In genomic region chr16:67989671-67990070, GRCm38 (mm10) we compare ENCODE assay signal across 29 mouse cellular contexts.
A peak's percentile ranks its signal among the peaks of the same experiment; 100 is the strongest.
DNase-seq lines count a peak whose midpoint lies in the region; ATAC-seq and TF ChIP-seq lines count a peak whose summit lies in the region.
"Had no signal": no experiment of that assay in that cellular context is flagged by ENCODE, and none has a peak within 500 bp of the region (broad histone marks: within the 10 kb centered on the region; RNA-seq: fewer than 3 reads in every experiment).

No protein-coding gene starts in this region.

- 88% methylated on average over 4 of the region's 4 CpGs for WGBS in stomach, postnatal 0 days
- 90% methylated on average over 4 of the region's 4 CpGs for WGBS in cerebellum, adult 2 months

- DNase-seq in 3134 (ENCODE audit: extremely low read depth, insufficient read length, low spot score) (peak; percentile 1), 3T3-L1 (ENCODE audit: low read depth, low spot score) (peak; percentile 13), MEL (ENCODE audit: low read depth, low spot score) (peak; percentile 19)
- no peak for DNase-seq in stomach, postnatal 0 days (ENCODE audit: low spot score)
- no peak for DNase-seq in cerebellum, adult 2 months
- no peak for DNase-seq in layer of hippocampus, postnatal 10 days (ENCODE audit: low spot score in 2 of 2)
- DNase-seq in layer of hippocampus, adult 8-10 months (ENCODE audit: low spot score in 2 of 2): no peak
- DNase-seq: adrenal gland, adult 8-10 months; adrenal gland, postnatal 14 days; adrenal gland, postnatal 36 days; B cell, adult 2 months; cerebellum, adult 11-12 months; cerebellum, adult 8-10 months; cerebellum, adult 9-11 months; cerebellum, postnatal 14 days; cerebellum, postnatal 36 days; embryo, embryonic 11 days had no signal

- H3K4me2 ChIP-seq in stomach, postnatal 0 days (replicated peaks; ENCODE audit: low read depth): no peak overlapping the region
- H3K4me2 ChIP-seq: embryonic facial prominence, embryonic 13.5 days; embryonic facial prominence, embryonic 15.5 days; forebrain, embryonic 12.5 days had no signal

- TF ChIP-seq CTCF in MEL (IDR thresholded peaks at IDR 0.05 in 2 of 3, conservative IDR thresholded peaks at IDR 0.05 in 1 of 3; ENCODE audit: control insufficient read depth in 1 of 3, insufficient read depth in 1 of 3, low read depth in 2 of 3, low read length in 3 of 3, poor library complexity in 1 of 3, severe bottlenecking in 1 of 3): no peak
- TF ChIP-seq CTCF in stomach, postnatal 0 days (IDR thresholded peaks at IDR 0.05; ENCODE audit: low read depth): no peak
- no peak for TF ChIP-seq CTCF in cerebellum, adult 2 months (IDR thresholded peaks at IDR 0.05; ENCODE audit: borderline replicate concordance, insufficient read depth, low read depth, low read length)

- no peaks in the 10 kb centered on the region for H3K79me2 ChIP-seq in MEL (ENCODE audit: control insufficient read depth, insufficient read depth, low read length, poor library complexity)

- H3K27me3 ChIP-seq in MEL (ENCODE audit: control insufficient read depth in 1 of 2, insufficient read depth in 2 of 2, low read length in 2 of 2): no peaks in the 10 kb centered on the region
- H3K27me3 ChIP-seq in stomach, postnatal 0 days (ENCODE audit: control insufficient read depth, insufficient read depth, low read length): no peaks in the 10 kb centered on the region
- no peaks in the 10 kb centered on the region for H3K27me3 ChIP-seq in cerebellum, adult 2 months (ENCODE audit: control insufficient read depth, insufficient read depth, low read length)
- H3K27me3 ChIP-seq: CH12.LX; embryonic facial prominence, embryonic 13.5 days; embryonic facial prominence, embryonic 15.5 days; forebrain, embryonic 12.5 days; Patski had no signal

- H3K36me3 ChIP-seq in MEL (ENCODE audit: control insufficient read depth in 1 of 2, insufficient read depth in 2 of 2, low read length in 2 of 2): no peaks in the 10 kb centered on the region
- no peaks in the 10 kb centered on the region for H3K36me3 ChIP-seq in stomach, postnatal 0 days (ENCODE audit: control insufficient read depth, insufficient read depth, low read length)
- H3K36me3 ChIP-seq: embryonic facial prominence, embryonic 13.5 days; embryonic facial prominence, embryonic 15.5 days; forebrain, embryonic 10.5 days; forebrain, embryonic 12.5 days; G1E had no signal

- H3K4me1 ChIP-seq in MEL (ENCODE audit: control insufficient read depth in 1 of 2, insufficient read depth in 2 of 2, low read length in 2 of 2): no peaks in the 10 kb centered on the region
- no peaks in the 10 kb centered on the region for H3K4me1 ChIP-seq in stomach, postnatal 0 days (replicated peaks; ENCODE audit: control insufficient read depth, insufficient read depth)
- H3K4me1 ChIP-seq in cerebellum, adult 2 months (ENCODE audit: control insufficient read depth, insufficient read depth, low read length): no peaks in the 10 kb centered on the region
- H3K4me1 ChIP-seq: embryonic facial prominence, embryonic 13.5 days; embryonic facial prominence, embryonic 15.5 days; forebrain, embryonic 10.5 days; forebrain, embryonic 12.5 days had no signal

- no peak overlapping the region for H3K4me3 ChIP-seq in MEL (ENCODE audit: control insufficient read depth in 1 of 2, insufficient read depth in 1 of 2, low read depth in 2 of 2, low read length in 2 of 2)
- no peak overlapping the region for H3K4me3 ChIP-seq in stomach, postnatal 0 days (ENCODE audit: low read depth, low read length)
- H3K4me3 ChIP-seq in cerebellum, adult 2 months (replicated peaks; ENCODE audit: insufficient read depth, low read depth, low read length): no peak overlapping the region
- H3K4me3 ChIP-seq: embryonic facial prominence, embryonic 13.5 days; embryonic facial prominence, embryonic 15.5 days; erythroblast, embryonic 14.5 days; forebrain, embryonic 10.5 days; forebrain, embryonic 12.5 days had no signal

- H3K9me3 ChIP-seq in MEL (replicated peaks; ENCODE audit: insufficient read depth, low read length): no peaks in the 10 kb centered on the region
- H3K9me3 ChIP-seq in stomach, postnatal 0 days (ENCODE audit: control insufficient read depth, low read length): no peaks in the 10 kb centered on the region
- H3K9me3 ChIP-seq: embryonic facial prominence, embryonic 13.5 days; embryonic facial prominence, embryonic 15.5 days; forebrain, embryonic 10.5 days; forebrain, embryonic 12.5 days had no signal

- TF ChIP-seq EP300 in MEL (IDR thresholded peaks at IDR 0.05; ENCODE audit: low read depth in 1 of 2, low read length in 2 of 2): no peak
- TF ChIP-seq EP300 in stomach, postnatal 0 days (optimal IDR thresholded peaks at IDR 0.05): no peak

- no peak overlapping the region for H3K9ac ChIP-seq in MEL (ENCODE audit: control insufficient read depth, low read depth, low read length, poor library complexity, severe bottlenecking)
- H3K9ac ChIP-seq in stomach, postnatal 0 days (ENCODE audit: low read length): no peak overlapping the region
- H3K9ac ChIP-seq: embryonic facial prominence, embryonic 13.5 days; embryonic facial prominence, embryonic 15.5 days; forebrain, embryonic 12.5 days had no signal

- 0 out of 2 replicates have a peak, but pooled peaks have one; percentile 29 for ATAC-seq in stomach, postnatal 0 days (ENCODE audit: low FRiP score, low TSS enrichment)
- ATAC-seq: activated CD4-positive, CD25-positive, alpha-beta regulatory T cell, adult 4 months; CD4-positive, CD25-positive, alpha-beta regulatory T cell, adult 4 months; forebrain, embryonic 14.5 days; forebrain, embryonic 16.5 days; Patski had no signal

- TF ChIP-seq RAD21 in MEL (IDR thresholded peaks at IDR 0.05; ENCODE audit: low read depth, low read length): no peak

- TF ChIP-seq POLR2A in MEL (IDR thresholded peaks at IDR 0.05; ENCODE audit: control insufficient read depth in 1 of 2, insufficient read depth in 1 of 2, low read depth in 1 of 2, low read length in 2 of 2, poor library complexity in 1 of 2): no peak
- TF ChIP-seq POLR2A in cerebellum, adult 2 months (IDR thresholded peaks at IDR 0.05; ENCODE audit: borderline replicate concordance, insufficient read depth, low read length): no peak

- no peak overlapping the region for H3K27ac ChIP-seq in MEL (ENCODE audit: control insufficient read depth, low read depth, low read length)
- H3K27ac ChIP-seq in stomach, postnatal 0 days (replicated peaks): no peak overlapping the region
- H3K27ac ChIP-seq in cerebellum, adult 2 months (ENCODE audit: insufficient read depth, low read length): no peak overlapping the region
- H3K27ac ChIP-seq: embryonic facial prominence, embryonic 13.5 days; embryonic facial prominence, embryonic 15.5 days; forebrain, embryonic 10.5 days; forebrain, embryonic 12.5 days had no signal

TF ChIP-seq in MEL, 35 proteins besides CTCF, POLR2A, EP300 and RAD21:
- TF ChIP-seq ZNF384 (IDR thresholded peaks at IDR 0.05; ENCODE audit: low read depth, low read length) (no peak), MEF2A (IDR thresholded peaks at IDR 0.05; ENCODE audit: extremely low read depth, insufficient replicate concordance, low read depth, low read length, poor library complexity, severe bottlenecking) (no peak), MYC (IDR thresholded peaks at IDR 0.05; ENCODE audit: low read depth, low read length) (no peak), TCF12 (IDR thresholded peaks at IDR 0.05; ENCODE audit: low read depth, low read length) (no peak), HCFC1 (IDR thresholded peaks at IDR 0.05; ENCODE audit: low read depth, low read length) (no peak)
TF ChIP-seq in MEL: peak in this region for 0.

Comparison
In these comparisons a context has a peak if more than half of its experiments do, and no peak if none do; other contexts are left out.
1. DNase-seq: peak in 3134 (single experiment), 3T3-L1 (single experiment) and MEL (single experiment); none in stomach, postnatal 0 days (single experiment), cerebellum, adult 2 months (0 of 2), layer of hippocampus, postnatal 10 days (0 of 2) and layer of hippocampus, adult 8-10 months (0 of 2).